Mouse (Mus musculus) brain, adult 10 weeks (tissue): ENCODE data around the gene Cdc42ep3. TPM values are rescaled to one million over a fixed set of nuclear protein-coding genes. Genes with fewer than 3 reads are reported as not detected.

Experiments used
- polyA plus RNA-seq: library from polyadenylated mRNA; stranded (reverse); fragments of 350-450 nt; fragmentation: Illumina TruSeq; extraction: RNeasy Lipid Tissue Mini Kit (QIAGEN cat#74804); gene quantifications from one replicate; pipeline ENCODE4 v1.2.3, GENCODE M21; 2015; ENCODE audit warnings: low read depth, low replicate concordance

Cdc42ep3 gene
- polyA plus RNA-seq: 23.0 TPM

GRCm38 (mm10) chr17:79354444-79355270 is at the start of gene Cdc42ep3:
TSS of gene Cdc42ep3 (minus strand) at chr17:79355091.

